9 mouse cellular contexts compared by ENCODE assay signal in the genomic region with DNA sequence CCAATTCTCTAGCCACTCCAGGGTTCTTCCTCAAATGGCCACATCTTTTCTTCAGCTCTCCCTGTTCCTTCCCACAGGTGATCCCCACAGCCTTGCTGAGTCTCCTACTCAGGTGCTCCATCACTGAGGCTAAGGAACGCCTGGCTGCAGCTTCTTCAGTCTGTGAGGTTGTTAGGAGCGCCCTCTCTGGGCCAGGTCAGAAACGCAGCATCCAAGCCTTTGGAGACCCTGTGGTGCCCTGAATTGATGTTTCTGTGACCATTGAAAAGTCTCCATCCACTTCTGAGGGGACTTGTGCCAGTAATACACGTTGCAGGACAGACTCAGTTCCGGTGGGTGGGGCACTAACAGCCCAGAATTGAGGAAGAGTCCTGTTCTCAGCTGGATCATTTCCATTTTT. TPM values are rescaled to one million over a fixed set of nuclear protein-coding genes. Genes with fewer than 3 reads are reported as not detected.
A peak's percentile ranks its signal among the peaks of the same experiment; 100 is the strongest.
DNase-seq lines count a peak whose midpoint lies in the region; ATAC-seq and TF ChIP-seq lines count a peak whose summit lies in the region.
"Had no signal": no experiment of that assay in that cellular context is flagged by ENCODE, and none has a peak within 500 bp of the region (broad histone marks: within the 10 kb centered on the region; RNA-seq: fewer than 3 reads in every experiment).

No protein-coding gene starts in this region.

- no peak for ATAC-seq in heart, embryonic 11.5 days (replicated peaks; ENCODE audit: insufficient number of reproducible peaks, low FRiP score, low TSS enrichment)
- no peak for ATAC-seq in liver, embryonic 13.5 days (ENCODE audit: low read depth)

- no peaks in the 10 kb centered on the region for H3K9me3 ChIP-seq in heart, embryonic 10.5 days
- no peaks in the 10 kb centered on the region for H3K9me3 ChIP-seq in heart, embryonic 11.5 days (replicated peaks; ENCODE audit: control insufficient read depth, low read length)
- H3K9me3 ChIP-seq in liver, embryonic 13.5 days (replicated peaks): no peaks in the 10 kb centered on the region

- TF ChIP-seq CTCF in thymus, adult 2 months (IDR thresholded peaks at IDR 0.05; ENCODE audit: borderline replicate concordance, control insufficient read depth, extremely low read depth, insufficient read depth, low read length, poor library complexity): 0 out of 2 replicates have a peak, but pooled peaks have one; percentile 15

- H3K36me3 ChIP-seq in heart, embryonic 10.5 days: no peaks in the 10 kb centered on the region
- H3K36me3 ChIP-seq in heart, embryonic 11.5 days (ENCODE audit: control insufficient read depth, insufficient read depth, low read length): no peaks in the 10 kb centered on the region
- H3K36me3 ChIP-seq in thymus, adult 2 months (ENCODE audit: control insufficient read depth, insufficient read depth, low read length): no peaks in the 10 kb centered on the region
- no peaks in the 10 kb centered on the region for H3K36me3 ChIP-seq in liver, embryonic 13.5 days

- H3K4me2 ChIP-seq in heart, embryonic 11.5 days: no peak overlapping the region
- H3K4me2 ChIP-seq in liver, embryonic 13.5 days: no peak overlapping the region

- 15% methylated on average over 5 of the region's 5 CpGs for WGBS in heart, embryonic 10.5 days
- WGBS in heart, embryonic 11.5 days (ENCODE audit: insufficient replicate concordance): 19% methylated on average over 5 of the region's 5 CpGs
- WGBS in thymus, adult 2 months: 17% methylated on average over 5 of the region's 5 CpGs
- 12% methylated on average over 5 of the region's 5 CpGs for WGBS in liver, embryonic 13.5 days (ENCODE audit: insufficient replicate concordance)

- H3K27me3 ChIP-seq in heart, embryonic 10.5 days (ENCODE audit: insufficient read depth, poor library complexity, severe bottlenecking): no peaks in the 10 kb centered on the region
- no peaks in the 10 kb centered on the region for H3K27me3 ChIP-seq in heart, embryonic 11.5 days (ENCODE audit: control insufficient read depth, insufficient read depth, low read length)
- H3K27me3 ChIP-seq in thymus, adult 2 months (ENCODE audit: control insufficient read depth, insufficient read depth, low read length): no peaks in the 10 kb centered on the region
- no peaks in the 10 kb centered on the region for H3K27me3 ChIP-seq in liver, embryonic 13.5 days

- no peak for TF ChIP-seq POLR2A in thymus, adult 2 months (IDR thresholded peaks at IDR 0.05; ENCODE audit: control insufficient read depth, extremely low read depth, insufficient read depth, low read length, poor library complexity)

- H3K27ac ChIP-seq in heart, embryonic 10.5 days: no peak overlapping the region
- no peak overlapping the region for H3K27ac ChIP-seq in heart, embryonic 11.5 days (ENCODE audit: low read depth, low read length)
- no peak overlapping the region for H3K27ac ChIP-seq in thymus, adult 2 months (ENCODE audit: control insufficient read depth, insufficient read depth, low read length)
- H3K27ac ChIP-seq in liver, embryonic 13.5 days: no peak overlapping the region

- no peaks in the 10 kb centered on the region for H3K4me1 ChIP-seq in heart, embryonic 10.5 days
- H3K4me1 ChIP-seq in heart, embryonic 11.5 days (ENCODE audit: control insufficient read depth, insufficient read depth, low read length): no peaks in the 10 kb centered on the region
- no peaks in the 10 kb centered on the region for H3K4me1 ChIP-seq in thymus, adult 2 months (replicated peaks; ENCODE audit: control insufficient read depth, insufficient read depth, low read length)
- H3K4me1 ChIP-seq in liver, embryonic 13.5 days (replicated peaks): no peaks in the 10 kb centered on the region

- DNase-seq in heart, embryonic 10.5 days (ENCODE audit: low spot score): peak; percentile 74
- peak; percentile 16 for DNase-seq in thymus, adult 2 months
- no peak for DNase-seq in thymus, postnatal 10 days (ENCODE audit: low spot score in 2 of 2)
- DNase-seq in liver, embryonic 13.5 days: peak; percentile 5
- no peak for DNase-seq in testis, postnatal 14 days (ENCODE audit: low spot score)
- DNase-seq in urinary bladder, postnatal 4 days (ENCODE audit: low spot score in 2 of 2): no peak
- no peak for DNase-seq in cerebellum, adult 11-12 months
- DNase-seq: heart, adult 18-20 months had no signal

- H3K9ac ChIP-seq in heart, embryonic 11.5 days (ENCODE audit: low read depth, low read length): no peak overlapping the region
- H3K9ac ChIP-seq in liver, embryonic 13.5 days: no peak overlapping the region

- no peak overlapping the region for H3K4me3 ChIP-seq in heart, embryonic 10.5 days
- H3K4me3 ChIP-seq in heart, embryonic 11.5 days (ENCODE audit: low read depth, low read length): no peak overlapping the region
- H3K4me3 ChIP-seq in thymus, adult 2 months (ENCODE audit: control insufficient read depth, insufficient read depth, low read length): no peak overlapping the region
- no peak overlapping the region for H3K4me3 ChIP-seq in liver, embryonic 13.5 days (replicated peaks)

RNA-seq across cellular contexts. Expression of a gene that starts 29.6 kb away (rescaled TPM):
- 0.15 and 0.63 TPM in 2 replicates for polyA plus RNA-seq in heart, embryonic 10.5 days (2016; fragmentation: Nextera tagmentation; extraction: Ambion mirVana)
- polyA plus RNA-seq in heart, embryonic 11.5 days (2014; fragmentation: Nextera tagmentation; extraction: Ambion mirVana): 0.51 and 0.60 TPM in 2 replicates
- polyA plus RNA-seq in thymus, adult 2 months (2012; rRNA removed): 0.05 and 0.64 TPM in 2 replicates
- 10.8 and 13.8 TPM in 2 replicates for polyA plus RNA-seq in liver, embryonic 13.5 days (2015; fragmentation: Nextera tagmentation; extraction: Ambion mirVana)

RNA-seq across cellular contexts. Expression of a gene that starts 31.0 kb away (rescaled TPM):
- polyA plus RNA-seq in heart, embryonic 10.5 days (2016; fragmentation: Nextera tagmentation; extraction: Ambion mirVana): 30.2 and 51.9 TPM in 2 replicates
- 22.3 and 28.5 TPM in 2 replicates for polyA plus RNA-seq in heart, embryonic 11.5 days (2014; fragmentation: Nextera tagmentation; extraction: Ambion mirVana)
- 1.8 and 2.4 TPM in 2 replicates for polyA plus RNA-seq in thymus, adult 2 months (2012; rRNA removed)
- polyA plus RNA-seq in liver, embryonic 13.5 days (2015; fragmentation: Nextera tagmentation; extraction: Ambion mirVana): 5.8 and 6.7 TPM in 2 replicates

RNA-seq across cellular contexts. Expression of a gene that starts 35.9 kb away (rescaled TPM):
- polyA plus RNA-seq in heart, embryonic 10.5 days (2016; fragmentation: Nextera tagmentation; extraction: Ambion mirVana): 28.6 and 31.1 TPM in 2 replicates
- 22.7 and 30.7 TPM in 2 replicates for polyA plus RNA-seq in heart, embryonic 11.5 days (2014; fragmentation: Nextera tagmentation; extraction: Ambion mirVana)
- 19.1 and 21.6 TPM in 2 replicates for polyA plus RNA-seq in thymus, adult 2 months (2012; rRNA removed)
- 4.4 and 6.7 TPM in 2 replicates for polyA plus RNA-seq in liver, embryonic 13.5 days (2015; fragmentation: Nextera tagmentation; extraction: Ambion mirVana)

Comparison
In these comparisons a context has a peak if more than half of its experiments do, and no peak if none do; other contexts are left out.
1. DNase-seq: peak in heart, embryonic 10.5 days (single experiment), thymus, adult 2 months (single experiment) and liver, embryonic 13.5 days (single experiment); none in thymus, postnatal 10 days (0 of 2), testis, postnatal 14 days (single experiment), urinary bladder, postnatal 4 days (0 of 2) and cerebellum, adult 11-12 months (single experiment).